Mouse (Mus musculus): ENCODE measurements around the gene Madcam1. TPM values are rescaled to one million over a fixed set of nuclear protein-coding genes. Genes with fewer than 3 reads are reported as not detected.

Gene Madcam1
- total RNA-seq, 1 experiment from 2014 or later: not detected

DNA sequence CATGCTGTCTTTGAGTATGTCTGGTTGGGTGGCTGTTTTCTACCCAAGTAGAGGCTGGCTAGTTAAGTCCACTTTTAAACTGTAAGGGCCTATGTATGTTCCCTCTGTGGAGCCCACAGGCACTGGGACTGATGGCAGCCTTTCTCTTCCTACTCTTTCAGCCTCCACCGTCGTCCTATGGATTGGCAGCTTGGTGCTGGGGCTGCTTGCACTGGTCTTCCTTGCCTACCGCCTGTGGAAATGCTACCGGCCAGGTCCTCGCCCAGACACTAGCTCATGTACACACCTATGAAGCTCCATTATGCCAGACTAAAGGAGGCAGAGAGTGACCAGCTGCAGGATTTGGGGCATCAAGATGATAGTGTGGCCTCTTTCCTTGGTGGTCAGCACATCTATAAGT lies 3.7 kb downstream of the Madcam1 start:
- DNase-seq: no peak

DNA sequence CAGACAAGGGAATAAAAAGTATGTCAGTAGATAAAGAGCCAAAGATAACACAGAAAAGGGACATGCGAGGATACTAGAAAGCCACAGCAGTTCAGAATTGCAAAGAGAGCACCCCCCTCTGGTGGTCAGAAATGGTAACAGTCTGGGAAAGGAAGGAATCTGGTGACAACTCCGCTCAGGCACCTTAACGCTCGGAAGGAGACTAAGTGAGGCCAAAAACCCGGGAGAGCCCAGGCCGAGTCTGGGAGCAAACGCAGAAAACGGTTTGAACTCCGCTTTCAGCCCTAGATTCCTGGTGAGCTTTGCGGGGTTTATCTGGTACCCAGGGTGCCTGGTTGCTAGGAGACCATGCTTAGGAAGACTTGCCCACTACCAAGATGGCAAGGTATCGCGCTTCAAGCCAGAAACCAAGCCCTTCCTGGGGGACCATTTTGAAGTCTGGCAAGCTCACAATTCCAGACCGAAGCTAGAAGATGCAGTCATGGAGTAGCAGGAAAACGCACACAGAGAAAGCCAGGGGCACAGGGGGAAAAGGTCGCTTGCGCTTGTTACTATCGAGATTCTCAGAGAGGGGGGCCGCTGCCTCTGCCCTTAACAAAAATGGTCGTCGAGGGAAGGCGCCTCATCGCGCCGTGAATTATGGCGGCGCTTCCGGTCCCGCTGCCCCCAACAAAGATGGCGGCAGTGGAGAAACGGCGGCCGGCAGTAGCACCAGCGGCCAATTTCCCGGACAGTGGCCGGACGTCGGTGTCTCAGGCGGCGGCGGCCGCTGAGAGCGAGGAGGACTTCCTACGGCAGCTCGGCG lies 4.6 kb downstream of the Madcam1 start, which contains the start of gene Tpgs1:
Tpgs1 (plus strand) TSS at position 599 of the 805 bp plus-strand sequence.
- peak; percentile 91 for DNase-seq

DNA sequence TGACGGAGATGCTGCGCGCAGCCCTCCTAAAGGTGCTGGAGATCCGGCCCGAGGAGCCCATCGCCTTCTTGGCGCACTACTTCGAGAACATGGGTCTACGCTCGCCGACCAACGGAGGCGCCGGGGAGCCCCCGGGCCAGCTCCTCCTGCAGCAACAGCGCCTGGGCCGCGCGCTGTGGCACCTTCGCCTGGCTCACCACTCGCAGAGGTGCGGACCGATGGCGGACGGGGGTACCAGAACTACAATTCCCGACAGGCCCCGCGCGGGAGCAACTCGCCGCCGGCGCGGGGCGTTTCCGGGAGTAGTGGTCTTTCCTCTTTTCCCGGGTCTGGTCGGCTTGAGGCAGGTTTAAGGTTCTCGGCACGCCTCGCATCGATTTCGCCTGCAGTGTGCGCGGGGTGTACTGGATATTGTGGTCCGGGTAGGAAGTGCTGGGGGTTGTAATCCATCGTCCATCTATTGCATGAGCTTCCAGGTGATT lies 5.3 kb downstream of the Madcam1 start:
- peak; percentile 83 for DNase-seq

DNA sequence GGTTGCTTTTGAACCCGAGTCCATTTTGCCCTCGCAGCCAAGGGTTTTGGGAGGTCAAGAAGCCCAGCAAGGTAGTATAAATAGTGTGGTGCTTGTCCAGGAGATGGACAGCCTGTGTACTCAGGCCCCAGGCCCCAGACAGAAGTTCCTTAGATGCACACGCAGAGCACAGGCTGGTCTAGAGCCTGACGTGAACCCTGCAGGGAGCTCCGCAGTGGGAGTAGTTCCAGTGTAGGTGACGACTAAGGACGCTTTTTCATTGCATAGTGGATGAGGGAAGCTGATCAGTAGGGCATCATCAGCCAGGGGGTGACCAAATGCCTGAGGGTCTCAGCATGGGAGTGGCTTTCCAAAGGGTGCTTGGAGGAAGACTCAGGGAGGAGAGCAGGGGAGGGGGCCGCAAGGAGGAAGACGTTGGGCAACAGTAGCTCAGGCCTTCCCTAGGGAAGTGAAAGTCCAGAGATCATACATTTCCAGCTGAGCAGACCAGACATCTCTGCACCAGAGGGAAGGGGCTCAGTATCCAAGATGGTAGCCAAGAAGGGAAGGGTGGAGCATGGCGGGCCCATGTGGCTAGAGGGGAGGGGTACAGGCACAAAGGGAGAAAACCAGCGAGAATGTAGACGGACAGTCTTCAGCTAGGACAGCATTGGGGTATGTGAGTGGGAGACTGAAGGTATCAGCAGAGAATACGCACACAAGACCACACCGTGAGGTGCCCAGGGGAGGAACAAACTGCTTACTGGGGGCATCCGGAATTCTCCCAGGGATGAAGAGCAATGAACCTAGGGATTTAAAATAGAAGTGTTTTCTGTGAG lies 5.9 kb downstream of the Madcam1 start:
- no peak for DNase-seq

DNA sequence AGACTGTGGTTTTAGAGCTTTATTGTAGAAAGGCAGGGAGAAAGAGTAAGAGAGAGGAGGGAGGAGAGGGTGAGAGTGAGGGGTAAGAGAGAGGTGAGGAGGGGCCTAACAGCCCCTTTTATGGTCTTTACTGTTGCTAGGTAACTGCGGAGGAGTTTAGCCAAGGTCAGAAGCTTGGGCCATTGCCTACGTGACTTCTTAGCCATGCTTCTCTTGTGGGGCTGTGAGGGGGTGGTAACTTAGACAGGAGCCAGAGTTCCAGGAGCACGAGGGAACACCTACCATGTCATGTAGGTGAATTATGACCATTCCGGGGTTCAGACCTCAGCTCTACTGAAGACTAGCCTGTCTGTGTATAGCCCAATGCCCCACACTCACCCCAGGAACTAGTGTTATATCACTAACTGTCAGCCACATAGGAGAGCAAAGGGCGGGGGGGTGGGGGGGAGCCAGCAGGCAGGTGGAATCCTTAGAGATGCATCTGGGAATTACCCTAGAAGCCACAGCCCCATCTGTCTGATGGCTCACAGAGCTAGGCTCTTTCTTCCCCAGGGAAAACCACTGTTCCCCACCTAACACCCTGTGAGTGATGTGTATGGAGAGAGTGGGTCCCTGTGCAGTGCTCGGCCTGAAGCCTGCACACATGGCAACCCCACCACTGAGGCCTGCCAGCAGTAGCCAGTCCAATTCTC lies 7.2 kb downstream of the Madcam1 start:
- no peak for DNase-seq

DNA sequence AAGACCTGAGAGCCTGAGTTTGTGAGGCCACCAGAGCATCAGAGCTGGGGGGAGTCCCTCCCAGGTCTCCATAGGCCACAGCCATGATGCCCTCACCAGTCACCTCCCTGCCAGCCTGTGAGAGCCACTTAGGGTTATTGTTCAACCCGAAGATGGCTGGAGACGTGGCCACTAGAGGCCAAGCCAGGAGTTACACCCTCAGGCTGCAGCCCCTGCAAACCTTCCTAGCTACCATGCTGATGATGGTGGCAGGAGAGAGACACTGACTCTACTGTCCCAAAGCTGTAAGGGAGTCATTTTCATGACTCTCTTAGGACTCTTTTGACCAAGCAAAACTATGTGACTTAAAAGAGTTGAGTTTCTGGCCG lies 7.7 kb downstream of the Madcam1 start:
- no peak for DNase-seq

DNA sequence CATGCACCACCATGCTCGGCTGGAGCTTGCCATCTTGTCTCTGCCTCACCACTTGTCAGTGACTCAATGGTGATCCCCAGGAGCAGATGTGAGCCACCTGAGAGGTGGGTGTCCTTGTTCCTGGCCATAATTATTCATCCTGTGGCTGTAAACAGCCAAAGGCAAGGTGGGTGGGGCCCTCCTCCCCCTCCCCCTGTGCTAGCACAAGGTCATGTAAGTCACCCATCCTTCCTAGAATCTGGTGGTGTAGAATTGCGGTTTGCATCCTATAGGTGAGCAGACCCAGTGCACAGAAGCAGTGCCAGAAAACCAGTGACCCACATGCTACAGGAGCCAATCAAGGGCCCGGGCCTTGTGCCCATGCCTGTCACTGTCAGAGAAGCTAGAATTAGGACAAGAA lies 8.7 kb downstream of the Madcam1 start:
- no peak for DNase-seq

DNA sequence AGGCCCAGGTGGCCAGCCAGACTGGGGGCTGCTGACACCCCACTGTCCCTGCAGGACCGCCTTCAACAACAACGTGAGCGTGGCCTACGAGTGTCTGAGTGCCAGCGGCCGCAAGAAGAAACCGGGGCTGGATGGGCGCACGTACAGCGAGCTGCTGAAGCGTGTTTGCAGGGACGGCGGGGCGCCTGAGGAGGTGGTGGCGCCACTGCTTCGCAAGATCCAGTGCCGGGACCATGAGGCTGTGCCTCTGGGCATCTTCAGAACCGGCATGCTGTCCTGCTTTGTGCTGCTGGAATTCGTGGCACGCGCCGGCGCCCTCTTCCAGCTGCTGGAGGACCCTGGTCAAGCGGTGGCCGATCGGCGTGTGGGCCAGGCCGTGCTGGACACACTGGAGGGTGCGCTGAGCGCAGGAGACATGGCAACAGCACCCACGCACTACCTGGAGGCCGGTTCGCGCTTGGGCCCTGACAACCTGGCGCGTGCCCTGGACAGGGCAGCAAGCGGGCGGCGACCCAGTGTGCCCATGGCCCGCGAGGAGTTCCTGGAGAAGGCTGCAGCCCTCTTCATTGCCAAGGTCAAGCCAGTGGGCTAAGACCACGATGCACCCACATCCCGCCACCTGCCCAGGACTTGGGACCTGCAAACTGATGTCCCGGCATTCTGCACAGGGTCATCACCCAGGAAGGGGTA lies 11.1 kb downstream of the Madcam1 start:
- no peak for DNase-seq

DNA sequence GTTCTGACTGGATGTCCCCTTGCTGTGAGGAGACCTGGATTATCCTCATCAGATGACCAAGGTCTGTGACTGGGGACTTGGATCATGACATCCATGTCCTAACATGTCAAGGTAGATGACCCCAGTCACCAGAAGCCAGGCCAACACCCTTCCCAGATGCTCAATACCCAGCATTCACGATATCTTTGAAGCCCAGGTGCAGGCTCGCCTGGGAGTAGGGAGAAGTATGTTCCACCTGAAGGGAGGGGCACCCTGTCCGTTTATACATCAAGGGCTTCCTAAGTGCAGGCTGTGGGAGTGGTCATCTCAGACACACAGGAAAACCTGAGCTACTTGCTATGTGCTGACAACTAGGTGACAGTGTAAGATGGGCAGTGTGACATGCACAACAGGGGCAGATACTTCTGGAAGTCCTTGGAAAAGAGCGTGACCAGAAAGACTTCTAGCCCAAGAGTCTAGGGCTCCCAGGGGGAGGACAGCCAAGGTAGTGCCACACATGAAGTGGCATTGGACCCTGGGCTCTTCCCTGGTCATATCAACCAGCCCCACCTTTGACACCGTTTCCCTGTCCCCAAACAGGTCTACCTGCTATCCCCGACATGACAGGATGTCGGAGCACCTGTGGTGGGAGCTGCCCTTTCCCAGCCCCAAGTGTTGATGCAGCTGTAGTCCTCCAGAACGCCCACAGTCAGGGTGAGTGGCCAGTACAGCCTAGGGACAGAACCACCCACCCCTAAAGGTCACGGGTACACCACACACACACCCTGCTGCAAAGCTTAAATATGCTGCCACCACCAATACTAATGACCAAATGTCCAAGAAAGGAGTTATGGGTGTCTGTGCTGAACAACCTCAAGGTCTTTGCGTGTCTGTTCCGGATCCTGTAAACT lies 16.5 kb downstream of the Madcam1 start:
- DNase-seq: peak; percentile 60

DNA sequence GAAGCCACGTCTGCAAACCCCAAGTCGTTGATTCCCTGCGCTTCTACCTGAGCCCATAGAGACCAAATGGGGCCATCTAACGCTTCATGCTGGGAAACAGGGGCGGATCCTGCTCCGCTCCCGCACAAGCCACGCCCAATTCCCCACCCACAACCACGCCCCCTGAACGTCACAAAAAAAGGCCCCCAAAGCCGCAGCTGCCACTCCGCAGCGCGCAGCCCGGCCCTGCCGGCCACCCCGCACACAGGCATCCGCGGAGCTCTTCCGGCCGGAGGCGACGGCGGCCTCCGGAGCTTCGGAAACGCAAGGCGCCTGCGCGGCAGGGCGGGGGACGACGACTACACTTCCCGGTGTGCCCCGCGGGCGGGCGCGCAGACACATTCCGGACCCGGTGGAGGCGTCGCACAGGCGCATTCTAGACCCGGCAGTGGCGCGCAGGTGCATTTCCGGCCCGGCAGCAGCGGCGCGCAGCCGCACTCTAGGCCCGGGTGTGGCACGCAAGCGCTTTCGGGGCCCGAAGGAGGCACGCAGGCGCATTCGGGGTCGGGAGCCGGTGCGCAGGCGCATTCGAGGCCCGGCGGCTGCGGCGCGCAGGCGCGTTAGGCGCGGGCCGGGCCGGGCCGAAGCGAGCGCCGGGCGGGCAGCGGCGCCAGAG lies 17.4 kb downstream of the Madcam1 start, which contains the start of gene Cdc34:
Cdc34 (plus strand) TSS at position 605 of the 655 bp plus-strand sequence.
- peak; percentile 99 for DNase-seq

DNA sequence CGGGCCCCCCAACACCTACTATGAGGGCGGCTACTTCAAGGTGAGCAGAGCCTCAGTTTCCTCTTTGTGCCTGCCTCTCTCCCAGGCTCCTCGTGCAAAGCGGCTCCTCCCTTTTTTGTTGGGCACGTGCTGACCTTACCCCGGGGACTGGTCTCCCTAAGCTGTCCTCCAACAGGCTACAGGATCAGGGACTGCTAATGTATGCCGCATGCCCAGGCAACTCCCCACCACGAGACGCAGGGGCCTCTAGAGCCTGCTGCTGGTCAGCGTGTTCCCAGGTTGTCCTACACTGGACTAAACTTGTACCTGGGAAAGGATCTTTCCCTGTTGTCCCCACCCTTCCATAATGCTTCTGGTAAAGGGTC lies 18.2 kb downstream of the Madcam1 start:
- DNase-seq: peak; percentile 55

DNA sequence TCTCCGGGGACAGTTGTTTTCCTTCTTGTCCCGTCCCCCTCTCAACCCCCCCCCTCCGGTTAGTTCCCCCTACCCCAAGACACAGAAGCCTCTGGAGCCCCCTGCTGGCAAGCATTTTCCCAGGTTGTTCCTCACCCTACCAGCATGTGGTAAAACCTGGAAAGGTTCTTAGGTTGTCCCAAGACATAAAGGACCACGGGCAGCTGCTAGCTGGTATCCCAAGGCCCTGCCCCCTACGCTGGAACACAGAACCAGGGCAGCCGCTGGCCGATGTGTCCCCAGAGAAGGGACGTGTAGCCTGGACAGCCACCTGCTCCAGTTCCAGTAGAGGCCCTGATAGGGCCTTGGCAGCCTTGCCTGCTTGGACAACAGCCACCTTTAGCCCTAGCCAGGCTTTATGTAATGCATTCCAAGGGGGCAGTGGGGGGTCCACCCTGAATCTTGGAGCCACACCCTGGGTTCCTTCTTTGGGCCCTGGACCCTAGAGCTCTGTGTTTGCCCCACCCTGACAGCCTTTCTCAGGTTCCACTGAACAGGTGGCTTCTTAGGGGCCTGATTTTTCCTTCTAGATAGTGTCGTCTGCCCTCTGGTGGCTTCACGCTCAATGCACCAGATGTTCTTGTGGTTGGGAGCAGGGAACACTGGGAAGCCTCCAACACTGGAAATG lies 18.7 kb downstream of the Madcam1 start:
- DNase-seq: peak; percentile 74

DNA sequence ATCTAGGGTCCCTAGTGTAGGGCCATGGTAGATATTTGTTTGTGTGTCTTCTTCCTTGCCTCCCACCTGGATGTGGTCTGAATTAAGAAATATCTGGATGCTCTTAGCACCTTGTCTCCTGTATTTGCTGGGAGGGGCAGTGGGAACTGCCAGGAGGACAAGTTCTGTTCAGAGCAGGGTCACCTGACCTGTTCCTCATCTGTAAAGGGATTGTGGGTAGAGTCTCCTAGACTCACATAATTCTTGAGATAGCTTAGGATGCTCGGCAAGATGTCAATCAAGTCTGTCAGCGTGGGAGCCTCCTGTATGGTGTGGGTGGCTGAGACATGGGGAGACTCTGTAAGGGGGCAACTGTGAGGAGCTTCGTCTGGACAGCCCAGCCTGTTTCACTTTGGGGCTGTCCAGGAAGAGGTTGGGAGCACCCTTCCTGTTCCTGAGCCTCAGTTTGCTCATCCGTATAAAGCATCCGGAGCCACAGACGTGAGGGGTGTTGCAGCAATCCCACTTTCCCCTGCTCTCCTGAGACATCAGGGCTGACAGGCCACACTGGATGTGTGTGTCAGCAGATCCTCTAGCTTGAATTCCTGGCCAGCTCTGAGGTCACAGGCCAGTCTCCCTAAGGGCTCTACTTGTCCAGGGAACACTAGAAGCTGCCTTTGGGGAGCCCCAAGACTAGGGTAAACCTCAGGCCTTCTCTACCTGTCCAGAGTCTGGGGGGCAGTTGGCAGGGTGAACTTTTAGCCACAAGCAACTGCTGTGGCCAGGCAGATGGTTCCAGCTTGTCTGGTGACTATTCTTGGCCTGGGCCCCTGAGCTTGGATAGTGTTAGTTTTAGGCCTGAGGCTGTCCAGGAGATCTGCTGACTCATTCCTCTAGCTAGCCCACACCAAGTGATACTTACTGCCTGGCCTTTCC lies 19.6 kb downstream of the Madcam1 start:
- DNase-seq: peak; percentile 43

DNA sequence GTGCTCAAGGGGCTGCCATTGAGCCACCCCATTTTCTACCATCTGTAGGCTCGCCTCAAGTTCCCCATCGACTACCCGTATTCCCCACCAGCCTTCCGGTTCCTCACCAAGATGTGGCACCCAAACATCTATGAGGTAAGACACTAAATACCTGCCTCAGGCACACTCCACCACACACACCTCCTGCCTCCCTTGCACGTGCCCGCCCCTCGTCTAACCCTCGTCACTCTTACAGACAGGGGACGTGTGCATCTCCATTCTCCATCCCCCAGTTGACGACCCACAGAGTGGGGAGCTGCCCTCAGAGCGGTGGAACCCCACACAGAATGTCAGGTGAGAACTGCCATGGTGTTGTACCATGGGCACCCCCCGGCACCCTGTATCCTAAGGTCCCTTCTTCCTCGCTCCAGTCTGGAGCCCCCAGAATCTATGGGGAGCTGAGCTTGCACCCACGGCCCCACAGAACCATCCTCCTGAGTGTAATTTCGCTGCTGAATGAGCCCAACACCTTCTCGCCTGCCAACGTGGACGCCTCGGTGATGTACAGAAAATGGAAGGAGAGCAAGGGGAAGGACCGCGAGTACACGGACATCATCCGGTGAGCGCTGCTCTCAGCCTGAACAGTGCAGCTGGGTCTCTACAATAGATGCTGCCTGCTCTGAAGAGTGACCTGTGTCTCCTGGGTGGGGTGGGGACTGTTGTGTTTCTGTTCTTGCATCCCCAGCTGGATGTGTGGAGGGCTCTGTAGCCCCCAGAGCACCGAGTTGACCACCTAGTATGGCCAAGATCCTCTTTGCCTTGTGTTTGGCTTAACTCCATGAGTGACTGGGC lies 20.6 kb downstream of the Madcam1 start:
- peak; percentile 7 for DNase-seq

DNA sequence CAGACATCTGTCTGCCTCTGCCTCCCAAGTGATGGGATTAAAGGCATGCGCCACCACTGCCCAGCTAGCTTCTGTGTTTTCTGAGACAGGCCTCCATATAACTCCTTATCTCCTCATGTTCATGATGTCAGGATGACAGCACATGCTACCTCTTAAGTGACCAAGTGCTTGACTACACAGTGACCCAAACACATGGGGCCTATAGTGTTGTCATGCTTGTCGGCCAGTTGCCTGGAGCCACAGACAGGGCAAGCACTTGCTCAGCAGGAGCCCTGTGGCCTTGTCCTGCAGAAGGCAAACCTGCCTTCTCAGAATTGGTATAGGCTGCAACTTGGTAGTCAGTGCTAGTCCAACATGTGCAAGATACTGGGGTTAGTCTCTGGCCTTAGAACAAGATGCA lies 21.9 kb downstream of the Madcam1 start:
- peak; percentile 3 for DNase-seq

DNA sequence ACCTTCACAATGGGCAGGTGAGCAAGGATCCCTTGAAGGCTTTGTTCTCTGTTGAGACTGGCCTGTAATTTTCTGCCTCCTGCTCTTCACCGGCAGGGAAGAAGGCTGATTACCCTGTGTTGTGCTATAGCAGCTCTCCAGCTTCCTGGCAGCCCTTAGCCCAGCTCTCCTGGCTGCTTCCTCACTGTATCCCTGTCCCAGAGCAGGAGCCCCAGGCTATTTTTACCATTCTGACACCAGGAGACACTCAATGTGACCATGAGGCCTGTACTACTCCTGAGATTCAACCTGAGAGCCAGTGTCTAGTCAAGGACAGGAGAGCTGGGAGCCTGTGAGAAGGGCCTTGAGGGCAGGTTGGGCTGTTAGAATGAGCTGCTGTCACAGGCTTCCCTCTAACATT lies 22.3 kb downstream of the Madcam1 start:
- DNase-seq: peak; percentile 21

DNA sequence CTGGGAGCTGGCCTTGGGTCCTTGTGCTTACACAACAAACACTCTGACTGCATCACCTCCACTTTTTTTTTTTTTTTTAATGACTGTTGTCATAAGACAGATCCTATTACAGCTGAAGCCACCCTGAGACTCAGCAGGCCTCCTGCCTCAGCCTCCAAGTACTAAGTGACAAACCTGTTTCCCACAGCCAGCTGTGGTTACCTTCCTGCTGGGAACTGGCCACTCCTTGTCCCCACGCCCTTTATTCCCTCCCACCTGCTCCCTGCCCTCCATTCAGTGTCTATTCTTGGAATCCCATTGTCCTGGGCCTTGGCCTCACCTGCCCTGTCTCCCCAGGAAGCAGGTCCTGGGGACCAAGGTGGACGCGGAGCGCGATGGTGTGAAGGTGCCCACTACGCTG lies 23.2 kb downstream of the Madcam1 start:
- no peak for DNase-seq

DNA sequence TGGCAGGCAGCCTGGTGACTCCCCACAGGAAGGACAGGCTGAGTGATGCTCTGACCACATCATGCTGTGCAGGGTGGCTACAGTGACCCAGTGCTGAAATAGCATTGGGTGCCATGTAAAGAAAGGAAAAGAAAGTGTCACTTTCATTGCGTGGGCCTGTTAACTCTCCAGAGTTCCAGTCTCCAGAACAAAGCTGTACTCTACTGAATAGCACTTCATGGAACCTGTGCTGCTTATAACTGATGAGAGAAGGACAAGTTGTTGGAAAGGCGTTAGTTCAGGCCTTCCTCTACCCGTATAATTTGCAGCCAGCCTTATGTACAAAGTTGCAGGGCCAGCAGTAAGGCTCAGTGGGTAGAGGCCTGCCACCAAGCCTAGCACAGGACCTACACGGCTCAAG lies 24.4 kb downstream of the Madcam1 start, which contains the start of gene Gzmm:
Gzmm (plus strand) TSS at position 301 of the 400 bp plus-strand sequence.
- no peak for DNase-seq
